Mouse (Mus musculus) heart, embryonic 16.5 days (tissue): ENCODE measurements around the gene Frg2f1. TPM values are rescaled to one million over a fixed set of nuclear protein-coding genes. Genes with fewer than 3 reads are reported as not detected.

Experiments used
- ATAC-seq: fragments of 200-750 bp; cut with Nextera tagmentation; replicated peaks from 2 replicates; pipeline ENCODE4 v1.8.0; 2017; ENCODE audit warnings: moderate number of reproducible peaks; ENCODE audit not compliant: insufficient read depth, low FRiP score; ENCODE audit errors: extremely low read depth
- H3K27ac ChIP-seq: fragments of 300-500 bp; sonication (generic); 2 replicates; pipeline ENCODE4 v1.5.1; 2014; ENCODE audit warnings: mild to moderate bottlenecking, low read length, control low read depth, moderate library complexity
- H3K27me3 ChIP-seq: fragments of 300-500 bp; sonication (generic); 2 replicates; pipeline ENCODE4 v1.6.1; 2014; ENCODE audit warnings: low read length, mixed read lengths; ENCODE audit not compliant: control insufficient read depth, insufficient read depth
- H3K36me3 ChIP-seq: fragments of 300-500 bp; sonication (generic); 2 replicates; pipeline ENCODE4 v1.6.1; 2014; ENCODE audit not compliant: control insufficient read depth, insufficient read depth
- H3K4me1 ChIP-seq: fragments of 300-500 bp; sonication (generic); 2 replicates; pipeline ENCODE4 v1.6.1; 2014; ENCODE audit warnings: low read length, mixed read lengths; ENCODE audit not compliant: control insufficient read depth, insufficient read depth
- H3K4me2 ChIP-seq: fragments of 300-500 bp; sonication (generic); 2 replicates; pipeline ENCODE4 v1.6.1; 2014; ENCODE audit warnings: low read depth, mild to moderate bottlenecking, control low read depth, low read length
- H3K4me3 ChIP-seq: fragments of 300-500 bp; sonication (generic); 2 replicates; pipeline ENCODE4 v1.5.1; 2014; ENCODE audit warnings: mild to moderate bottlenecking, control low read depth, low read length
- H3K9ac ChIP-seq: fragments of 300-500 bp; sonication (generic); 2 replicates; pipeline ENCODE4 v1.6.1; 2014; ENCODE audit warnings: low read length, control low read depth
- H3K9me3 ChIP-seq: fragments of 300-500 bp; sonication (generic); replicated peaks from 2 replicates; pipeline ENCODE4 v1.6.1; 2016; ENCODE audit warnings: low read length; ENCODE audit not compliant: control insufficient read depth
- WGBS: fragments of 180-500 bp; shearing (Covaris S2); extraction: QIAGEN DNeasy Blood & Tissue Kit; methylation state at CpG from one replicate; pipeline ENCODE4 v1.1.7; 2014; 5-methylcytosine and 5-hydroxymethylcytosine counted together
- polyA plus RNA-seq: library from polyadenylated mRNA; unstranded; fragments of >200 nt; fragmentation: Nextera tagmentation; extraction: Ambion mirVana; gene quantifications from 2 replicates; pipeline ENCODE4 v1.2.1, GENCODE M21; 2015

The Frg2f1 gene
- polyA plus RNA-seq, 1 experiment from 2014 or later = 3.1 TPM

DNA sequence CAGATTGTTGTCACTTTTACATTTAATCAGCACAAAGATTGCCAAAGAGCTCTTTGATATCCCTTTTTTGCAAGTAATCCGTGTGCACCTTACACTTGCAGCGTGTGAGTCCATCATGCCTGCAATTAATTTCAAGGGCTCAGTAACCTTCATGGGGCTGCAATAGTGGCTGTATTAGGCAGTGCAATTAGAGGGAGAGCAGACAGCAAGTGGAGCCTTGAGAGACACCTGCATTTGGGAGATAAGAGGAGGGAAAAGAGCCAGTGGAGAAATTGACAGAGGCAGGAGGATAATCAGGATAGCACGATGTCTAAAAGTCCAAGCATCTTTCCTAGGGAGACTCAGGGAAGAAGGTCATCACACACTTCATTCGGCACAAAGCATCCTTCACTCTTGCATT lies 15.8 kb downstream of the Frg2f1 start:
- Histone ChIP-seq H3K9ac (no peak overlapping the region), H3K4me2 (no peak overlapping the region), H3K27ac (no peak overlapping the region), H3K4me1 (no peaks in the 10 kb centered on the region), H3K4me3 (no peak overlapping the region), H3K27me3 (no peaks in the 10 kb centered on the region), H3K36me3 (no peaks in the 10 kb centered on the region), H3K9me3 (no peaks in the 10 kb centered on the region)
- no peak for ATAC-seq
- WGBS = 68% methylated on average over 4 of the region's 4 CpGs

DNA sequence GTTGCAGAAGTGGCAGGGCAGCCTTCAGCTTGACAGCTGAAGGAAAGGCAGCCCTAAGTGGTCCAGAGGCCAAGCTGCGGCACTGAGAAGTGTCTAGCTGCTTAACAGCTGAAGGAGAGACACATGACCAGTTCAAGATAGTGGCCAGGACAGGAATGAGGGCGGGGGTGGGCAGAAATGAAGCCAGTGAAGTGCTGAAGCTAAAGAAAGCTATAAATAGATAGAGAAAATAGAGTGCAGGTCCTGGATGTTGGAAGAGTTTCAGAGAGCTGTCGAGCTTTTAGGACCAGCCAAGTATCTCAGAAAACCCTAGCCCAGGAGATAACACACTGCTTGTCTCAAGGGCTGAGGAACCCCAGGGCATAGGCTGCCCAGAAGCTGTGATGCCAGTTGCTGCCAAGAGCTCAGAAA lies 26.6 kb downstream of the Frg2f1 start:
- Histone ChIP-seq H3K4me1 (peaks cover 15% of the 10 kb centered on the region), H3K4me3 (no peak overlapping the region), H3K36me3 (no peaks in the 10 kb centered on the region), H3K9me3 (no peaks in the 10 kb centered on the region; the same call in none of the 2 replicates), H3K4me2 (peak overlapping the region; percentile 38; the same call in 1 of the 2 replicates), H3K9ac (no peak overlapping the region), H3K27ac (peak overlapping the region; percentile 78), H3K27me3 (no peaks in the 10 kb centered on the region)
- WGBS = 11% methylated on average over 3 of the region's 3 CpGs
- peak; percentile 97 for ATAC-seq

DNA sequence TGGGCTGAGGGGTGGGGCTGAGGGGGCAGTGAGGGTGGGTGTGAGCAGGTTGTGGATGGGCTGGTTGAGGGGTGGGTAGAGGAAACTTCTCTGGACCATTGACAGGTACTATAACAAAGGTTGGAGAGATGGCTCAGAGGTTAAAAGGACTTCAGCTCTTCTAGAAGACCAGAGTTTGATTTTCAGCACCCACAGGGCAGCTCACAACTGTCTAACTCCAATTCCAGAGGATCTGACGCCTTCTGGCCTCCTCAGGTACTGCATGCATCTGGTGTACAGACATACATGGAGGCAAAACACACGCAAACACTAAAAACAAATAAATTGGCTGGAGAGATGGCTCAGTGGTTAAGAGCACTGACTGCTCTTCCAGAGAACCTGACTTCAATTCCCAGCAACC lies 27.7 kb downstream of the Frg2f1 start:
- Histone ChIP-seq H3K4me2 (no peak overlapping the region), H3K9me3 (no peaks in the 10 kb centered on the region; the same call in none of the 2 replicates), H3K9ac (no peak overlapping the region), H3K36me3 (no peaks in the 10 kb centered on the region), H3K4me3 (no peak overlapping the region), H3K4me1 (peaks cover 15% of the 10 kb centered on the region), H3K27ac (no peak overlapping the region), H3K27me3 (no peaks in the 10 kb centered on the region)
- WGBS = 82% methylated on average over 2 of the region's 2 CpGs
- ATAC-seq = no peak

DNA sequence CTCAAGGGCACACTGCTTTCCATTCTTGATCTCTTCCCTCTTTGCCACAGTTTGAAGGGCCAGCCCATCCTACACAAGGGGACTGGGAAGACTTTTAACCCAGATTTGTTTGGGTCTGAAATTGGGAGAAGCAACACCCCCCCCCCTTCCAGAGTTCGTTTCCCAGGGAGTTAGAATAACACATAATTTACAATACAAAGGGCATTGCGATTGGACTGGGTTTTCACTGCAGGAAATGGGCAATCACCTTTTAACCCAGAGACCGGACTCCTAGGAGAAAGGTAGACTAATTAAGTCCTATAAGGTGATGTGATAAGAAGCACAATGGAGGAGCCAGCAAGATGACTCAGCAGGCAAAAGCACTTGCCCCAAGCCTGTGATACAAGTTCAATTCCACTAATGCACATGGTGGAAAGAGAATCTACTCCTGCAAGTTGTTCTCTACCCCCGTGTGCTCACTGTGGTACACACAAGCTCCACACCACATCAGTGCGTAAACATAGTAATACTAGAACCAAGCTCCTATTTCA lies 40.9 kb downstream of the Frg2f1 start:
- no peak overlapping the region for H3K4me3 ChIP-seq
- no peaks in the 10 kb centered on the region for H3K36me3 ChIP-seq
- no peak overlapping the region for H3K27ac ChIP-seq
- no peak overlapping the region for H3K9ac ChIP-seq
- WGBS = 69% methylated on average over 5 of the region's 5 CpGs
- peaks cover 5% of the 10 kb centered on the region for H3K27me3 ChIP-seq
- no peaks in the 10 kb centered on the region for H3K4me1 ChIP-seq
- no peak for ATAC-seq
- no peak overlapping the region for H3K4me2 ChIP-seq
- H3K9me3 ChIP-seq = no peaks in the 10 kb centered on the region

DNA sequence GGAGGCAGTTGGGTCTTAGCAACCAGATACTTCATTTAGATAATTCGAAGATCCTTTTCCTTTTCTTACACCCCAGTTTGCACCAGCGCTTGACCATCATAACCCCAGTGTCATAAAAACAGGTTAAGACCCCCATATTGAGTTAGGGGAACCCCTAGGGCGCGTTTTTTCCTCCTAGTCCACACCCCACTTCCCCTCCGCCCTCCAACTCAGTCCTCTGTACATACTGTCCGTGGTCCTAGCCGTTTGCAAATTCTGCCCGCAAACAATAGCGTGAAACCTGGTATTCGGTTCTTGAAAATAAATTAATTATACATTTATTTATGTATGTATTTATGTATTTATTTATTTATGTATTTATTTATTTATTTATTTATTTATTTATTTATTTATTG lies 46.4 kb downstream of the Frg2f1 start:
- 42% methylated on average over 10 of the region's 10 CpGs for WGBS
- no peak for ATAC-seq
- peak overlapping the region; percentile 69 for H3K4me3 ChIP-seq
- no peak overlapping the region for H3K27ac ChIP-seq
- peak overlapping the region; percentile 76 for H3K4me2 ChIP-seq
- H3K9me3 ChIP-seq = peaks cover 4% of the 10 kb centered on the region
- H3K27me3 ChIP-seq = peaks cover 14% of the 10 kb centered on the region
- 0 out of 2 replicates have a peak, but pooled peaks cover 2% of the 10 kb centered on the region for H3K4me1 ChIP-seq
- H3K9ac ChIP-seq = peak overlapping the region; percentile 67
- no peaks in the 10 kb centered on the region for H3K36me3 ChIP-seq

DNA sequence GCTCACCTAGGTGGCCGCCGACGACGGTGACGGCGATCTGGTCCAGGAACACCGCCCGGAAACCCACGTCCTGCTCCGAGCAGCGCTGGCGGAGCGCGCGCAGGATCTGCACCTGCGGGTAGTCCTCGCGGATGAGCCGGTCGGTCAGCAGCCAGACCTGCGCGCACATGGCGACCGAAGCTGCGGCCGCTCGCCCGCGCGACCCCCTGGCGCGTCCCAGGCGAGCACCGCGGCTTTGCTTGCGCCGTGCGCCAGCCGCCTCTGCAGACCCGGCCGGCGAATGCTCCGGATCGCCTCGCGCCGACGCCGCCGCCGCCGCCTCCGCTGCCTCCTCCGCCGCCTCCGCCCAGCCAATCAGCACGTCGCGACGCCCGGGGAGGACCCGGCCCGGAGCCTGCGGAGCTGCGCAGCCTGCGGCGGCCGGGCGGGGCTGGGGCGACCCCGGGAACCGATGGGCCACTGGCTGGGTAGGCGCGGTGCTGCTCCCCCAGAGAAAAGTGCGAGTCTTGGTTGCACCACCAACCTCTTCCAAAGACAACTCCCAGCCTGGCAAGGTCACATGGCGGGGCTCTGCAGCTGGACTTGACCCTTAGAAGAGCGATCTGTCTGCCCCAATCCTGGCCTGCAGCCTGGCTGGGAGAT lies 46.9 kb downstream of the Frg2f1 start, which contains the start of gene Rimkla:
Rimkla (minus strand) TSS at position 338 of the 642 bp plus-strand sequence.
- H3K4me1 ChIP-seq = 0 out of 2 replicates have a peak, but pooled peaks cover 2% of the 10 kb centered on the region
- H3K27ac ChIP-seq = no peak within 1 kb of the TSS
- peak; percentile 84 for ATAC-seq
- H3K36me3 ChIP-seq = no peaks in the 10 kb centered on the region
- H3K4me3 ChIP-seq = peak within 1 kb of the TSS; percentile 69
- WGBS = under 1% methylated on average over 77 of the region's 77 CpGs
- peak within 1 kb of the TSS; percentile 76 for H3K4me2 ChIP-seq
- peaks cover 4% of the 10 kb centered on the region for H3K9me3 ChIP-seq
- peaks cover 14% of the 10 kb centered on the region for H3K27me3 ChIP-seq
- peak within 1 kb of the TSS; percentile 67 for H3K9ac ChIP-seq

DNA sequence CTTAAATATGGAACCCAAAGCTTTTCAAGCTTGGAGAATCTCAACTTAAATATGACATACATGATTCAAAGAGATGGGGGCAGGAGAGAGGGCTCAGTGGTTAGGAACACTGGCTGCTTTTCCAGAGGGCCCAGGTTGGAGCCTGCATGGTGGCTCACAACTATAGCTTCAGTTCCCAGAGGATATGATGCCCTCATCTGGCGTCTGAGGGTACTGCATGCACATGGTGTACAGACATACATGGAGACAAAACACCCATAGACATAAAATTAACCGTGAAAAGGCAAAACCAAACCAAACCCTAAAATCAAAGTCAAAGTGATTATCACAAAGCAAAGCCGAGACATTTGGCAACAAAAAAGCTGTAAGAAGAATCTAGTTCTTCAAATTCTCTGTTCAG lies 48.5 kb downstream of the Frg2f1 start:
- Histone ChIP-seq H3K4me2 (no peak overlapping the region), H3K36me3 (no peaks in the 10 kb centered on the region), H3K4me1 (0 out of 2 replicates have a peak, but pooled peaks cover 2% of the 10 kb centered on the region), H3K4me3 (no peak overlapping the region), H3K9ac (no peak overlapping the region), H3K27ac (no peak overlapping the region), H3K27me3 (peaks cover 14% of the 10 kb centered on the region), H3K9me3 (peaks cover 4% of the 10 kb centered on the region)
- no peak for ATAC-seq
- 77% methylated on average over 3 of the region's 3 CpGs for WGBS

DNA sequence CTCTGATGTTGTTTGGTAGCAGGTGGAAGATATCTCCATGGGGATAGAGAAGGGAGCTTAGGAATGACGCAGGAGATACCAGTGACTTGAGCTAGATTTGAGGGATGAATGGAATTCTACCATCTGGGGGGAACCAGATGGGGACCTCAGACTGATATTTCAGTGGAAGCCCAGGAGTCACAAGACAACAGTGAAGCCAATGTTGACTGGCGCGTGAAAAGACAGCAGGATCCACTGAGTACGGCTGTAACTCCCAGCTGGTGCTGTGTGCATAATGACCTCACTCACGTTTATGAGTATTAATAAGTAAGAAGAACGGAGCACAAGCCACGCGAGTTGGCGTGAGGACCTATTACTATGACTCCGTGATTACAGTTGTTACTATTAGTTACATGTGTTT lies 49.7 kb downstream of the Frg2f1 start:
- Histone ChIP-seq H3K27me3 (peaks cover 14% of the 10 kb centered on the region), H3K4me2 (no peak overlapping the region), H3K9me3 (peaks cover 4% of the 10 kb centered on the region), H3K36me3 (no peaks in the 10 kb centered on the region), H3K27ac (no peak overlapping the region), H3K4me3 (no peak overlapping the region), H3K4me1 (0 out of 2 replicates have a peak, but pooled peaks cover 2% of the 10 kb centered on the region), H3K9ac (no peak overlapping the region)
- 88% methylated on average over 10 of the region's 10 CpGs for WGBS
- ATAC-seq = no peak

DNA sequence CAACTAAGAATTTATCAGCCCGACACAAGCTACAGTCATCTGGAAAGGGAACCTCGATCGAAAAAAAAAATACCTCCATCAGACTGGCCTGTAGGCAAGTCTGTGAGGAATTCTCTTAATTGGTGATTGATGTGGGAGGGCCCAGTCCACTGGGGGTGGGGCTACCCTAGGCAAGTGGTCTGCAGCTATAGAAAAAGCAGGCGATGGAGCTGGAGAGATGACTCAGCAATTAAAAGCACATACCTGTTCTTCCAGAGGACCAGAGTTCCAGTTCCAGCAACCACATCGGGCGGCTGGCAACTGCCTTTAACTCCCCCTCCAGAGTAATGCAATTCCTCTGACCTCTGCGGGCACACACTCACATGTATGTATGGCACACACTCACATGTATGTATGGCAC lies 54.4 kb downstream of the Frg2f1 start:
- WGBS = 67% methylated on average over 7 of the region's 7 CpGs
- no peaks in the 10 kb centered on the region for H3K4me1 ChIP-seq

More for the DNA sequence above, 54.4 kb downstream of the Frg2f1 start:
- H3K36me3 ChIP-seq = no peaks in the 10 kb centered on the region
- no peaks in the 10 kb centered on the region for H3K9me3 ChIP-seq
- H3K27ac ChIP-seq = no peak overlapping the region
- no peak overlapping the region for H3K4me3 ChIP-seq
- H3K4me2 ChIP-seq = no peak overlapping the region
- H3K27me3 ChIP-seq = no peaks in the 10 kb centered on the region
- no peak for ATAC-seq
- no peak overlapping the region for H3K9ac ChIP-seq
